Mouse (Mus musculus): ENCODE results near the gene Dcaf1. TPM values are rescaled to one million over a fixed set of nuclear protein-coding genes. Genes with fewer than 3 reads are reported as not detected.

The Dcaf1 gene
- polyA plus RNA-seq, 1 experiment from 2014 or later: 26.6 TPM

DNA sequence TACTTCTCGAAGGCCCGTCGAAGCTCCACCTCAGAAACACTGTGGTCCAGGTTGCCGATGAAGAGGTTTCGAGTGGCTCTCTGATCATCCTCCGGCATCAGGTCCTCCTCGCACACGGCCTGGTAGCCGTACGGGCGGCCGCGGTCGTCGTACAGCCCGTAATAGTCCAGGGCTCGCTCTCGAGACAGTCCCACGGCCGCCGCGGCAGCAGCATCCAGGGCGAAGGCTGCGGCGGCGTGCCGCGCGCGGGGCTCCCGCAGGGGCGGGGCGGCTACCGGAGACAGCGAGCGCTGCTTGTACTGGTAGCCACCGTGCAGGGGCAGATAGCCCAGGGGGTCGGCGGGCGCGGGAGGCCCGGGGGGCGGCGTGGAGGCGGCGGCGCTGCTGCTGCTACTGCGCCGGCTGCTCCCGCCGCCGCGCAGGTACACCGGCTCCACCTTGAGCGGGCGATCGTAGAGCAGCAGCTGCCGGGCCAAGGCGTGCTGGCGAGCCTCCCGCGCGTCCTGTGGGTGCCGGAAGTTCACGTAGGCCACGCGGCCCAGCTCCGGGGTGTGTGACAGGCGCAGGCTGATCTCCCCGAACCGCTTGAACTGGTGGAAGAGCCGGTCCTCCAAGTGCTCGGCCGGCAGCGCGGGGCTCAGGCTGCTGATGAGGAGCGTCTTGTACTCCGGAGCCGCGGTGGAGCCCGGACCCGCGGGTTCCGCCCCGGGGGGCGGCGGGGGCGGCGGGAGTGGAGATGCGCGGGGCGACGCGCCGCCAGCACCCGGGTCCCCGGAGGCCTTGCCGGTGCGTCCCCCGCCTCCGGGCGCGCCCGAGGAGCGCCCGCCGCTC, 64.4 kb downstream of the Dcaf1 start:
- WGBS: under 1% methylated on average over 92 of the region's 107 CpGs
- no peak; the same call in 1 of the 2 replicates for ATAC-seq (ENCODE audit: insufficient read depth)
- Histone ChIP-seq H3K4me2 (peak overlapping the region; percentile 98), H3K4me1 (ENCODE audit: insufficient read depth) (peaks cover 8% of the 10 kb centered on the region; the same call in 1 of the 2 replicates), H3K9me3 (ENCODE audit: low read depth, low read length) (no peaks in the 10 kb centered on the region), H3K36me3 (ENCODE audit: insufficient read depth) (peaks cover 79% of the 10 kb centered on the region), H3K27ac (ENCODE audit: low read depth) (peak overlapping the region; percentile 90), H3K9ac (peak overlapping the region; percentile 96), H3K4me3 (ENCODE audit: low read depth, low read length) (peak overlapping the region; percentile 91), H3K27me3 (ENCODE audit: insufficient read depth, low read length) (no peaks in the 10 kb centered on the region)
- peak; percentile 62 for DNase-seq
- no peak for TF ChIP-seq CTCF (IDR thresholded peaks at IDR 0.05; ENCODE audit: low read depth)

- H3K27ac ChIP-seq (ENCODE audit: low read depth): peak within 1 kb of the TSS; percentile 90
- DNase-seq (peak; percentile 100), ATAC-seq (ENCODE audit: insufficient read depth) (peak; percentile 48)
- H3K4me2 ChIP-seq: peak within 1 kb of the TSS; percentile 98
- H3K9ac ChIP-seq: peak within 1 kb of the TSS; percentile 96
- H3K9me3 ChIP-seq (ENCODE audit: low read depth, low read length): no peaks in the 10 kb centered on the region
- H3K4me3 ChIP-seq (ENCODE audit: low read depth, low read length): peak within 1 kb of the TSS; percentile 91
- WGBS: 2% methylated on average over 85 of the region's 101 CpGs
- no peaks in the 10 kb centered on the region for H3K27me3 ChIP-seq (ENCODE audit: insufficient read depth, low read length)
- peaks cover 70% of the 10 kb centered on the region for H3K36me3 ChIP-seq (ENCODE audit: insufficient read depth)
- TF ChIP-seq CTCF (IDR thresholded peaks at IDR 0.05; ENCODE audit: low read depth): peak; percentile 69
- peaks cover 8% of the 10 kb centered on the region; the same call in 1 of the 2 replicates for H3K4me1 ChIP-seq (ENCODE audit: insufficient read depth)
These were observed 65.4 kb downstream of the Dcaf1 start, which contains the start of gene Rbm15b for GRCm38 (mm10) chr9:106886828-106887702. Gene Rbm15b, minus strand, starts transcription at chr9:106887428.

GRCm38 (mm10) chr9:106888346-106888745, 66.7 kb downstream of the Dcaf1 start:
- Histone ChIP-seq H3K9me3 (ENCODE audit: low read depth, low read length) (no peaks in the 10 kb centered on the region), H3K4me1 (ENCODE audit: insufficient read depth) (peaks cover 8% of the 10 kb centered on the region; the same call in 1 of the 2 replicates), H3K9ac (no peak overlapping the region), H3K36me3 (ENCODE audit: insufficient read depth) (peaks cover 57% of the 10 kb centered on the region), H3K4me2 (peak overlapping the region; percentile 53), H3K4me3 (ENCODE audit: low read depth, low read length) (no peak overlapping the region), H3K27ac (ENCODE audit: low read depth) (no peak overlapping the region), H3K27me3 (ENCODE audit: insufficient read depth, low read length) (no peaks in the 10 kb centered on the region)
- TF ChIP-seq CTCF (IDR thresholded peaks at IDR 0.05; ENCODE audit: low read depth): no peak
- WGBS: 93% methylated on average over 3 of the region's 3 CpGs
- no peak for ATAC-seq (ENCODE audit: insufficient read depth)
- DNase-seq: no peak

GRCm38 (mm10) chr9:106889321-106889720, 67.6 kb downstream of the Dcaf1 start:
- WGBS: 67% methylated on average over 9 of the region's 9 CpGs
- H3K36me3 ChIP-seq (ENCODE audit: insufficient read depth): peaks cover 50% of the 10 kb centered on the region
- DNase-seq (no peak), ATAC-seq (ENCODE audit: insufficient read depth) (no peak)
- peaks cover 5% of the 10 kb centered on the region; the same call in 1 of the 2 replicates for H3K4me1 ChIP-seq (ENCODE audit: insufficient read depth)
- H3K9ac ChIP-seq: no peak overlapping the region
- H3K4me2 ChIP-seq: no peak overlapping the region
- no peaks in the 10 kb centered on the region for H3K27me3 ChIP-seq (ENCODE audit: insufficient read depth, low read length)
- H3K27ac ChIP-seq (ENCODE audit: low read depth): no peak overlapping the region
- H3K4me3 ChIP-seq (ENCODE audit: low read depth, low read length): no peak overlapping the region
- no peaks in the 10 kb centered on the region for H3K9me3 ChIP-seq (ENCODE audit: low read depth, low read length)
- TF ChIP-seq CTCF (IDR thresholded peaks at IDR 0.05; ENCODE audit: low read depth): no peak

- no peak for ATAC-seq (ENCODE audit: insufficient read depth)
- no peaks in the 10 kb centered on the region; the same call in 1 of the 2 replicates for H3K4me1 ChIP-seq (ENCODE audit: insufficient read depth)
- no peak overlapping the region for H3K27ac ChIP-seq (ENCODE audit: low read depth)
- peak overlapping the region; percentile 69 for H3K4me2 ChIP-seq
- peak overlapping the region; percentile 93 for H3K9ac ChIP-seq
- peaks cover 38% of the 10 kb centered on the region for H3K36me3 ChIP-seq (ENCODE audit: insufficient read depth)
- H3K4me3 ChIP-seq (ENCODE audit: low read depth, low read length): peak overlapping the region; percentile 94
- peak; percentile 3 for DNase-seq
- no peaks in the 10 kb centered on the region for H3K27me3 ChIP-seq (ENCODE audit: insufficient read depth, low read length)
- 64% methylated on average over 8 of the region's 8 CpGs for WGBS
- no peak for TF ChIP-seq CTCF (IDR thresholded peaks at IDR 0.05; ENCODE audit: low read depth)
- H3K9me3 ChIP-seq (ENCODE audit: low read depth, low read length): no peaks in the 10 kb centered on the region
These were observed 69.0 kb downstream of the Dcaf1 start for GRCm38 (mm10) chr9:106890496-106891240.

DNA sequence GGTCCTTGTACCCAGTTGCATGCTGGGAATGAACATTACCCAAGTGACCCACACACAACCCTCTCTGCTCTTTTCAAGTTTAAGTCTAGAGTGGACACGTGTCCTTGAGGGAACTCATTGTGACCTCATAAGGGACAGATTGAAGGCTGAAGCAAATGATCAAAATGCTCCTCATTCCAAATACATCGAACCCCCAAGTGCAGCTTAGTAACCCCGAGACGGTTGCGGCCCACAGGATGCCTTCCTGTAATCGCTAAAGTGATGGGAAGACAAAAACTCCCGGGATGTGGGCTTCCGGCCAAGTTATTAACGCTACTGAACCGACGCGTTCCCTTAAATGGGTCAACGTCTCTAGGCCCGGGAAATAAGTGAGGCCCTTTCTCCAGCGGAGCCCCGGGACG, 69.7 kb downstream of the Dcaf1 start:
- ATAC-seq (ENCODE audit: insufficient read depth) (no peak), DNase-seq (peak; percentile 52)
- peak overlapping the region; percentile 93 for H3K9ac ChIP-seq
- peak overlapping the region; percentile 69 for H3K4me2 ChIP-seq
- no peaks in the 10 kb centered on the region; the same call in 1 of the 2 replicates for H3K4me1 ChIP-seq (ENCODE audit: insufficient read depth)
- WGBS: under 1% methylated on average over 17 of the region's 17 CpGs
- H3K4me3 ChIP-seq (ENCODE audit: low read depth, low read length): peak overlapping the region; percentile 94
- H3K27me3 ChIP-seq (ENCODE audit: insufficient read depth, low read length): no peaks in the 10 kb centered on the region
- TF ChIP-seq CTCF (IDR thresholded peaks at IDR 0.05; ENCODE audit: low read depth): no peak
- H3K27ac ChIP-seq (ENCODE audit: low read depth): peak overlapping the region; percentile 91
- no peaks in the 10 kb centered on the region for H3K9me3 ChIP-seq (ENCODE audit: low read depth, low read length)
- peaks cover 38% of the 10 kb centered on the region for H3K36me3 ChIP-seq (ENCODE audit: insufficient read depth)
